Mouse (Mus musculus): Measurements from ENCODE around the gene AI837181.

DNA sequence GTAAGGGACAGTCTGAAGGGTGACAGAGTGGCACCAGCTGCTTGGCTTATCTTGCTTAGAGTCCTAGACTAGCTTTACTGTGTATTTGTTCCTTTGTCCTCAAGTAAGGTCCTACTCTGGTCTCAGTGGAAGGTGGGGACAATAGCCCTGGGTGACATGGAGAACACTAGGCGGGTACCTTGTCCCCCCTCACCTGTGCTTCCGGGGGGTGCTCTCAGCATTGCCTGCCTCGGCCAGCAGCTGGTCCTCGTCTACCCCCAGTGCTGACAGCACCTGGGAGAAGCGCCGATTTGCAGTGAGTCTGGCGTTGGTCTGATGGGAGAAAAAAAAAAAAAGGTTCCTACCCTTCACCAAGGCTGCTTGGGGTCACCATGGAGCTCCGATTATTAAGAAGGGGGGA is 34.5 kb upstream of the AI837181 start:
- TF ChIP-seq POLR2A (IDR thresholded peaks at IDR 0.05; ENCODE audit: low read depth, low read length) (no peak), CTCF (IDR thresholded peaks at IDR 0.05; ENCODE audit: borderline replicate concordance, insufficient read depth, low read length) (no peak)

Data from embryonic fibroblast, embryonic 13.5 days (primary cell).